Mouse (Mus musculus) CH12.LX (cell line): ENCODE measurements around the gene Cldn11. TPM values are rescaled to one million over a fixed set of nuclear protein-coding genes. Genes with fewer than 3 reads are reported as not detected.

Source experiments
- DNase-seq: peaks from one replicate; pipeline ENCODE4 v3.0.0-alpha.2; 2013; ENCODE audit errors: extremely low read depth
- H3K27ac ChIP-seq: 2 replicates; pipeline ENCODE4 v1.5.1; 2012; ENCODE audit warnings: low read depth, mild to moderate bottlenecking, control low read depth, moderate library complexity; ENCODE audit not compliant: insufficient read depth
- H3K27me3 ChIP-seq: replicated peaks from 2 replicates; pipeline ENCODE3; 2012; ENCODE audit warnings: inconsistent platforms
- H3K36me3 ChIP-seq, 2 experiments: replicated peaks in 1 of 2; 2 replicates each; pipeline versions ENCODE3 to v1.6.1; 2012; ENCODE audit warnings: inconsistent platforms in 1 of 2, low read length in 1 of 2, mild to moderate bottlenecking in 1 of 2, mixed read lengths in 1 of 2, moderate library complexity in 1 of 2; ENCODE audit not compliant: control insufficient read depth in 1 of 2, insufficient read depth in 1 of 2
- H3K4me1 ChIP-seq, 2 experiments: 2 replicates each; pipeline ENCODE4 v1.6.1; 2012; ENCODE audit warnings: inconsistent platforms in 1 of 2, moderate library complexity in 1 of 2; ENCODE audit not compliant: insufficient read depth in 2 of 2, control insufficient read depth in 1 of 2
- H3K4me2 ChIP-seq: 2 replicates; pipeline ENCODE4 v1.6.1; 2012; ENCODE audit warnings: low read depth, mild to moderate bottlenecking, control low read depth; ENCODE audit not compliant: poor library complexity, insufficient read depth, severe bottlenecking
- H3K4me3 ChIP-seq, 3 experiments: fragments of 150-350 bp in 1 of 3; sonication (generic) in 1 of 3; replicated peaks in 1 of 3; 2 replicates each; pipeline versions ENCODE3 to v1.5.1; 2011 to 2012; ENCODE audit warnings: low read depth in 2 of 3, low read length in 2 of 3, mild to moderate bottlenecking in 2 of 3, moderate library complexity in 2 of 3, control low read depth in 1 of 3, improper control_type of control experiment in 1 of 3, inconsistent platforms in 1 of 3, mixed read lengths in 1 of 3; ENCODE audit not compliant: poor library complexity in 1 of 3
- H3K79me2 ChIP-seq: replicated peaks from 2 replicates; pipeline ENCODE4 v1.6.1; 2012; ENCODE audit warnings: mild to moderate bottlenecking, moderate library complexity; ENCODE audit not compliant: control insufficient read depth, poor library complexity, insufficient read depth, severe bottlenecking; ENCODE audit errors: extremely low read depth
- H3K9ac ChIP-seq: 2 replicates; pipeline ENCODE4 v1.6.1; 2012; ENCODE audit warnings: low read depth, mild to moderate bottlenecking, control low read depth, moderate library complexity; ENCODE audit not compliant: insufficient read depth
- H3K9me3 ChIP-seq: replicated peaks from 2 replicates; pipeline ENCODE3; 2012; ENCODE audit warnings: low read length, inconsistent platforms, mixed read lengths
- CHD1 ChIP-seq: IDR thresholded peaks from 2 replicates; pipeline ENCODE4 v1.6.1; 2012; ENCODE audit warnings: low read depth, low read length, improper control_type of control experiment, inconsistent platforms
- CTCF ChIP-seq, 2 experiments: IDR thresholded peaks in 1 of 2; conservative IDR thresholded peaks in 1 of 2; 2 replicates each; pipeline ENCODE4 v1.5.1; 2011 to 2012; ENCODE audit warnings: low read depth in 2 of 2, low read length in 2 of 2, improper control_type of control experiment in 1 of 2, inconsistent platforms in 1 of 2, mild to moderate bottlenecking in 1 of 2, moderate library complexity in 1 of 2
- E2F4 ChIP-seq: IDR thresholded peaks from 2 replicates; pipeline ENCODE4 v1.6.1; 2011; ENCODE audit warnings: low read depth, low read length, improper control_type of control experiment; ENCODE audit not compliant: insufficient replicate concordance
- ELF1 ChIP-seq: IDR thresholded peaks from 2 replicates; pipeline ENCODE4 v1.6.1; 2014; ENCODE audit warnings: low read depth, mild to moderate bottlenecking, inconsistent platforms, low read length, improper control_type of control experiment
- GABPA ChIP-seq: IDR thresholded peaks from 2 replicates; pipeline ENCODE4 v1.6.1; 2012; ENCODE audit warnings: low read depth, low read length, improper control_type of control experiment, inconsistent platforms; ENCODE audit not compliant: insufficient replicate concordance
- HCFC1 ChIP-seq: IDR thresholded peaks from 2 replicates; pipeline ENCODE4 v1.6.1; 2012; ENCODE audit warnings: low read depth, mild to moderate bottlenecking, inconsistent platforms, low read length, improper control_type of control experiment
- JUND ChIP-seq: conservative IDR thresholded peaks from 2 replicates; pipeline ENCODE4 v1.6.1; 2011; ENCODE audit warnings: low read depth, low read length, improper control_type of control experiment
- KAT2A ChIP-seq: IDR thresholded peaks from 2 replicates; pipeline ENCODE4 v1.6.1; 2012; ENCODE audit warnings: low read length, improper control_type of control experiment, inconsistent platforms; ENCODE audit not compliant: insufficient replicate concordance
- MAFK ChIP-seq: IDR thresholded peaks from 2 replicates; pipeline ENCODE4 v1.6.1; 2011; ENCODE audit warnings: low read length, improper control_type of control experiment; ENCODE audit not compliant: insufficient replicate concordance
- MAZ ChIP-seq: IDR thresholded peaks from 2 replicates; pipeline ENCODE4 v1.6.1; 2012; ENCODE audit warnings: low read depth, mild to moderate bottlenecking, inconsistent platforms, low read length, improper control_type of control experiment, moderate library complexity
- MEF2A ChIP-seq: IDR thresholded peaks from 2 replicates; pipeline ENCODE4 v1.6.1; 2014; ENCODE audit warnings: low read depth, mild to moderate bottlenecking, inconsistent platforms, low read length, improper control_type of control experiment, borderline replicate concordance
- MXI1 ChIP-seq: IDR thresholded peaks from 2 replicates; pipeline ENCODE4 v1.6.1; 2011; ENCODE audit warnings: mild to moderate bottlenecking, low read depth, low read length, improper control_type of control experiment
- NELFE ChIP-seq: IDR thresholded peaks from 2 replicates; pipeline ENCODE4 v1.6.1; 2011; ENCODE audit warnings: low read depth, low read length, improper control_type of control experiment
- POLR2AphosphoS2 ChIP-seq: IDR thresholded peaks from 2 replicates; pipeline ENCODE4 v1.6.1; 2011; ENCODE audit warnings: low read depth, low read length, improper control_type of control experiment
- RAD21 ChIP-seq: IDR thresholded peaks from 2 replicates; pipeline ENCODE4 v1.6.1; 2011; ENCODE audit warnings: low read depth, mild to moderate bottlenecking, low read length, improper control_type of control experiment, moderate library complexity
- SIN3A ChIP-seq: IDR thresholded peaks from 2 replicates; pipeline ENCODE4 v1.6.1; 2012; ENCODE audit warnings: low read length, improper control_type of control experiment, inconsistent platforms
- SMC3 ChIP-seq: IDR thresholded peaks from 2 replicates; pipeline ENCODE4 v1.6.1; 2011; ENCODE audit warnings: low read depth, low read length, improper control_type of control experiment
- TBP ChIP-seq: conservative IDR thresholded peaks from 2 replicates; pipeline ENCODE4 v1.6.1; 2011; ENCODE audit warnings: low read depth, low read length, improper control_type of control experiment
- USF2 ChIP-seq: conservative IDR thresholded peaks from 2 replicates; pipeline ENCODE4 v1.6.1; 2011; ENCODE audit warnings: low read depth, low read length, improper control_type of control experiment
- ZC3H11A ChIP-seq: IDR thresholded peaks from 2 replicates; pipeline ENCODE4 v1.6.1; 2012; ENCODE audit warnings: low read depth, mild to moderate bottlenecking, inconsistent platforms, low read length, improper control_type of control experiment
- dilution Hi-C: fragments of 300-500 bp; cut with MboI; formaldehyde crosslinking; loops from 2 replicates; pipeline ENCODE4 v1.14.3; 2020; ENCODE audit warnings: low sequenced_read_pairs; ENCODE audit not compliant: extremely low pct_unique_long_range_greater_than_20kb, extremely low pct_ligation_motif_present
- in situ Hi-C: fragments of 300-500 bp; cut with MboI; formaldehyde crosslinking; loops from 3 replicates; pipeline ENCODE4 v1.14.3; 2019; ENCODE audit warnings: low sequenced_read_pairs, low pct_ligation_motif_present, low pct_unique_long_range_greater_than_20kb, mixed read lengths
- polyA plus RNA-seq: library from polyadenylated mRNA; unstranded; fragments of >175 nt; gene quantifications from 2 replicates; pipeline ENCODE4 v1.2.1, GENCODE M21; 2012; ENCODE audit warnings: low read depth; ENCODE audit not compliant: insufficient read length
- total RNA-seq, 2 experiments: library from RNA; depleted of rRNA; stranded (reverse); fragments of 300-350 nt in 1 of 2; fragments of >200 nt in 1 of 2; gene quantifications; 2 replicates each; pipeline ENCODE4 v1.2.3; 2012 to 2014

The Cldn11 gene
- total and polyA plus RNA-seq, 3 experiments: not detected

- Histone ChIP-seq H3K27ac (no peak overlapping the region), H3K9ac (no peak overlapping the region), H3K36me3 (peaks cover 3 to 25% of the 10 kb centered on the region in 2 experiments), H3K4me2 (no peak overlapping the region), H3K79me2 (peaks cover 64% of the 10 kb centered on the region), H3K4me1 (peaks cover 5 to 32% of the 10 kb centered on the region in 2 experiments), H3K27me3 (no peaks in the 10 kb centered on the region), H3K9me3 (no peaks in the 10 kb centered on the region), H3K4me3 (no peak overlapping the region)
- dilution Hi-C loops (no loop called here), in situ Hi-C loops (no loop called here)
- TF ChIP-seq JUND (no peak), ZC3H11A (no peak), USF2 (no peak), POLR2AphosphoS2 (no peak), HCFC1 (no peak), KAT2A (no peak), MEF2A (no peak), CTCF (conservative IDR thresholded peaks at IDR 0.05 in 1 of 2, IDR thresholded peaks at IDR 0.05 in 1 of 2; ENCODE audit: low read depth in 2 of 2, low read length in 2 of 2) (no peak), NELFE (no peak), SMC3 (no peak), MAZ (no peak), ELF1 (no peak), E2F4 (no peak), MXI1 (no peak), GABPA (no peak), MAFK (no peak), TBP (no peak)
- no peak for DNase-seq
Measured at GRCm38 (mm10) chr3:31107674-31108073, 42.0 kb upstream of the Cldn11 start.

- H3K36me3 ChIP-seq: peaks cover 11 to 34% of the 10 kb centered on the region in 2 experiments
- H3K27me3 ChIP-seq: no peaks in the 10 kb centered on the region
- dilution Hi-C loops: no loop called here
- H3K4me1 ChIP-seq: peaks cover 3 to 26% of the 10 kb centered on the region in 2 experiments; a peak in 3 of 4 replicates
- H3K4me2 ChIP-seq: no peak overlapping the region
- TF ChIP-seq SMC3: peak; percentile 56
- no peak for TF ChIP-seq HCFC1
- TF ChIP-seq JUND: peak; percentile 47; the same call in 1 of the 2 replicates
- no peak for TF ChIP-seq SIN3A
- no peak for TF ChIP-seq MAZ
- TF ChIP-seq NELFE: no peak
- TF ChIP-seq CHD1: no peak
- TF ChIP-seq RAD21: peak; percentile 65
- TF ChIP-seq CTCF (conservative IDR thresholded peaks at IDR 0.05 in 1 of 2, IDR thresholded peaks at IDR 0.05 in 1 of 2; ENCODE audit: low read depth in 2 of 2, low read length in 2 of 2): peak in 1 of 2 experiments; percentile 54; a peak in 2 of 4 replicates
- no peak for TF ChIP-seq ZC3H11A
- TF ChIP-seq MXI1: no peak
- no peak for TF ChIP-seq ELF1
- DNase-seq: no peak
- no peak overlapping the region for H3K4me3 ChIP-seq
- in situ Hi-C loops: no loop called here
- no peak overlapping the region for H3K27ac ChIP-seq
- H3K9ac ChIP-seq: no peak overlapping the region
- peaks cover 53% of the 10 kb centered on the region for H3K79me2 ChIP-seq
- no peaks in the 10 kb centered on the region for H3K9me3 ChIP-seq
Measured at GRCm38 (mm10) chr3:31109108-31109507, 40.6 kb upstream of the Cldn11 start.
